Mouse (Mus musculus) CD8-positive naive resting alpha-beta T cell, adult 57 days (primary cell): ENCODE data around the gene Cenpn. TPM values are rescaled to one million over a fixed set of nuclear protein-coding genes. Genes with fewer than 3 reads are reported as not detected.

Experiments used
- total RNA-seq: library from RNA; stranded (reverse); gene quantifications from one replicate; pipeline ENCODE4 v1.2.4, GENCODE M21; 2023

Cenpn gene
- 1.9 TPM for total RNA-seq

GRCm38 (mm10) chr8:116921337-116922059 is at the start of gene Cenpn, which contains the start of gene Cmc2:
Gene Cenpn (plus strand): TSS chr8:116921730.
Gene Cmc2 (minus strand): TSS chr8:116921455.

GRCm38 (mm10) chr8:116943161-116943554 is 21.6 kb downstream of the Cenpn start, which contains the start of gene Atmin:
Gene Atmin (plus strand): TSS chr8:116943393.

DNA sequence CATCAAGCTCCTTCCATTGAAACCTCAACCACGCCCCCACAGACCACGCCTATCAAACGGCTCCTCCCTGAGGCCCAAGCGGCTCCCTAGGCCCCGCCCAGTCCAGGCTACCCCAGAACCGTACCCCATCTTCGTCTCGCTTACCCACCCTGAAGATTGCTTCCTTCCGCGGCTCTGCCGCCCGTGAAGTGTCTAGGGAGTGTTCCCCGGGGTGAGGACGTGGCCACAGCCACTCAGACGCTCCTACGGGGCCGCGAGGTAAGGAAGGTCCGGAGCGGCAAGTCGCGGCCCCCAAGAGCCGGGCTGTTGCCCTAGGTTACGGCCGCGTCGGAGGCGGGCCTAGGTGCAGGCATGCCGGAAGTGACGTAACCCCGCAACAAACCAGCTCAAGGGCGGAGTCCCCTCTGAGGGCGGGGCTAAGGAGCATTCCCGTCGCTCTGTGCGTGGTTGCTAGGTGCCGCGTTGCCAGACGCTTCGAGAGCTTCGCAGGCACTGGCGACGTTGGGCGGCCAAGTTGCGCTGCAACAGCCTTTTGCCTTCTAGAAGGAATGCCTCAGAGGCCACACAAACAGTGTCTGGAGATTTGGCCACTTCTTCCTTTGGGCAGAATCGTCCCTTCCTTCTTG is 57.2 kb downstream of the Cenpn start, which contains the start of gene 1700030J22Rik:
Gene 1700030J22Rik (minus strand): TSS at position 329 of the 626 bp plus-strand sequence.

Other genes starting within 250 kb of the Cenpn start
- 12.6 TPM for gene Cdyl2, start 188.7 kb upstream of the Cenpn start, total RNA-seq
- 6.1 TPM for gene Cmc2, start 275 bp upstream of the Cenpn start, total RNA-seq
- gene Atmin, start 21.7 kb downstream of the Cenpn start, total RNA-seq = 16.1 TPM
- gene 1700030J22Rik, start 57.2 kb downstream of the Cenpn start, total RNA-seq = 0.15 TPM
- gene Gcsh, start 71.8 kb downstream of the Cenpn start, total RNA-seq = 8.6 TPM
- 0.21 TPM for gene Pkd1l2, start 160.7 kb downstream of the Cenpn start, total RNA-seq
- gene Bco1, start 174.1 kb downstream of the Cenpn start, total RNA-seq = not detected
- gene Gan, start 236.4 kb downstream of the Cenpn start, total RNA-seq = 12.4 TPM